Mouse (Mus musculus) stomach, postnatal 0 days (tissue): Measurements from ENCODE around the gene Dsp.

ENCODE experiments used
- CTCF ChIP-seq: IDR thresholded peaks from 2 replicates; pipeline ENCODE4 v1.5.1; 2016; ENCODE audit warnings: antibody characterized with exemption, low read depth, mild to moderate bottlenecking, moderate library complexity
- EP300 ChIP-seq: optimal IDR thresholded peaks from 2 replicates; pipeline ENCODE3; 2016; ENCODE audit warnings: antibody characterized with exemption

- TF ChIP-seq EP300 (no peak), CTCF (no peak)
Observed at GRCm38 (mm10) chr13:38234651-38235050, 83.6 kb downstream of the Dsp start.
